Mouse (Mus musculus) brown adipose tissue, adult 24 weeks (tissue): ENCODE measurements around the gene Zfand2a. TPM values are rescaled to one million over a fixed set of nuclear protein-coding genes. Genes with fewer than 3 reads are reported as not detected.

Experiments used
- H3K27ac ChIP-seq: fragments of 200-500 bp; replicated peaks from 2 replicates; pipeline ENCODE4 v1.5.1; 2012; ENCODE audit warnings: low read depth, mild to moderate bottlenecking, low read length
- H3K4me1 ChIP-seq: fragments of 200-500 bp; 2 replicates; pipeline ENCODE4 v1.6.1; 2012; ENCODE audit warnings: low read length, mixed read lengths; ENCODE audit not compliant: control insufficient read depth, insufficient read depth, insufficient read length
- H3K4me3 ChIP-seq: fragments of 200-500 bp; 2 replicates; pipeline ENCODE4 v1.5.1; 2012; ENCODE audit warnings: low read depth, mild to moderate bottlenecking, low read length, moderate library complexity; ENCODE audit not compliant: insufficient read depth
- polyA plus RNA-seq: library from polyadenylated mRNA; stranded (reverse); fragments of >200 nt; gene quantifications from 2 replicates; pipeline ENCODE4 v1.2.4, GENCODE M21; 2012; ENCODE audit not compliant: missing spikeins, insufficient read depth, insufficient read length

The Zfand2a gene
- polyA plus RNA-seq = 12.4 and 13.1 TPM in 2 replicates

GRCm38 (mm10) chr5:139484185-139484814 lies at the start of gene Zfand2a:
Zfand2a (minus strand) TSS chr5:139484549.
- peak within 1 kb of the TSS; percentile 99 for H3K27ac ChIP-seq
- peaks cover 3% of the 10 kb centered on the region; the same call in 1 of the 2 replicates for H3K4me1 ChIP-seq
- H3K4me3 ChIP-seq = peak within 1 kb of the TSS; percentile 75

- H3K27ac ChIP-seq = no peak overlapping the region
- H3K4me3 ChIP-seq = no peak overlapping the region
- H3K4me1 ChIP-seq = no peaks in the 10 kb centered on the region
Measured at GRCm38 (mm10) chr5:139528851-139529250, 44.5 kb upstream of the Zfand2a start.

GRCm38 (mm10) chr5:139521987-139522386 lies 37.6 kb upstream of the Zfand2a start:
- Histone ChIP-seq H3K4me1 (no peaks in the 10 kb centered on the region), H3K4me3 (no peak overlapping the region), H3K27ac (no peak overlapping the region)

GRCm38 (mm10) chr5:139520069-139520834 lies 35.9 kb upstream of the Zfand2a start:
- H3K4me1 ChIP-seq = no peaks in the 10 kb centered on the region
- no peak overlapping the region for H3K4me3 ChIP-seq
- no peak overlapping the region for H3K27ac ChIP-seq

GRCm38 (mm10) chr5:139516281-139516680 lies 31.9 kb upstream of the Zfand2a start:
- no peak overlapping the region for H3K27ac ChIP-seq
- H3K4me3 ChIP-seq = no peak overlapping the region
- H3K4me1 ChIP-seq = no peaks in the 10 kb centered on the region

- no peaks in the 10 kb centered on the region for H3K4me1 ChIP-seq
- H3K4me3 ChIP-seq = no peak overlapping the region
- H3K27ac ChIP-seq = no peak overlapping the region
Measured at GRCm38 (mm10) chr5:139512201-139512600, 27.9 kb upstream of the Zfand2a start.

- no peak overlapping the region for H3K4me3 ChIP-seq
- no peak overlapping the region for H3K27ac ChIP-seq
- no peaks in the 10 kb centered on the region for H3K4me1 ChIP-seq
Measured at GRCm38 (mm10) chr5:139510682-139511366, 26.5 kb upstream of the Zfand2a start.

- Histone ChIP-seq H3K27ac (no peak overlapping the region), H3K4me3 (no peak overlapping the region), H3K4me1 (no peaks in the 10 kb centered on the region)
Measured at GRCm38 (mm10) chr5:139506207-139506606, 21.9 kb upstream of the Zfand2a start.

GRCm38 (mm10) chr5:139505073-139505606 lies 20.8 kb upstream of the Zfand2a start:
- Histone ChIP-seq H3K4me3 (no peak overlapping the region), H3K27ac (no peak overlapping the region), H3K4me1 (no peaks in the 10 kb centered on the region)

- no peaks in the 10 kb centered on the region for H3K4me1 ChIP-seq
- no peak overlapping the region for H3K27ac ChIP-seq
- no peak overlapping the region for H3K4me3 ChIP-seq
Measured at GRCm38 (mm10) chr5:139502281-139502680, 17.9 kb upstream of the Zfand2a start.

- H3K27ac ChIP-seq = no peak overlapping the region
- H3K4me1 ChIP-seq = no peaks in the 10 kb centered on the region
- no peak overlapping the region for H3K4me3 ChIP-seq
Measured at GRCm38 (mm10) chr5:139498791-139499190, 14.4 kb upstream of the Zfand2a start.

- H3K27ac ChIP-seq = no peak overlapping the region
- no peak overlapping the region for H3K4me3 ChIP-seq
- H3K4me1 ChIP-seq = no peaks in the 10 kb centered on the region
Measured at GRCm38 (mm10) chr5:139496939-139497338, 12.6 kb upstream of the Zfand2a start.

GRCm38 (mm10) chr5:139495019-139495669 lies 10.8 kb upstream of the Zfand2a start:
- no peaks in the 10 kb centered on the region for H3K4me1 ChIP-seq
- no peak overlapping the region for H3K4me3 ChIP-seq
- H3K27ac ChIP-seq = no peak overlapping the region

- H3K4me1 ChIP-seq = no peaks in the 10 kb centered on the region
- H3K27ac ChIP-seq = no peak overlapping the region
- no peak overlapping the region for H3K4me3 ChIP-seq
Measured at GRCm38 (mm10) chr5:139493690-139494089, 9.3 kb upstream of the Zfand2a start.

- H3K4me1 ChIP-seq = no peaks in the 10 kb centered on the region
- H3K27ac ChIP-seq = no peak overlapping the region
- no peak overlapping the region for H3K4me3 ChIP-seq
Measured at GRCm38 (mm10) chr5:139491348-139491747, 7.0 kb upstream of the Zfand2a start.
